Mouse (Mus musculus) testis, adult 10 weeks (tissue): Measurements from ENCODE around the gene Cdk16. TPM values are rescaled to one million over a fixed set of nuclear protein-coding genes. Genes with fewer than 3 reads are reported as not detected.

Experiments
- polyA plus RNA-seq: library from polyadenylated mRNA; stranded (reverse); fragments of 350-450 nt; fragmentation: Illumina TruSeq; extraction: RNeasy Lipid Tissue Mini Kit (QIAGEN cat#74804); gene quantifications from one replicate; pipeline ENCODE4 v1.2.3, GENCODE M21; 2014; ENCODE audit warnings: low read depth, low replicate concordance

Cdk16 gene
- polyA plus RNA-seq: 38.3 TPM

DNA sequence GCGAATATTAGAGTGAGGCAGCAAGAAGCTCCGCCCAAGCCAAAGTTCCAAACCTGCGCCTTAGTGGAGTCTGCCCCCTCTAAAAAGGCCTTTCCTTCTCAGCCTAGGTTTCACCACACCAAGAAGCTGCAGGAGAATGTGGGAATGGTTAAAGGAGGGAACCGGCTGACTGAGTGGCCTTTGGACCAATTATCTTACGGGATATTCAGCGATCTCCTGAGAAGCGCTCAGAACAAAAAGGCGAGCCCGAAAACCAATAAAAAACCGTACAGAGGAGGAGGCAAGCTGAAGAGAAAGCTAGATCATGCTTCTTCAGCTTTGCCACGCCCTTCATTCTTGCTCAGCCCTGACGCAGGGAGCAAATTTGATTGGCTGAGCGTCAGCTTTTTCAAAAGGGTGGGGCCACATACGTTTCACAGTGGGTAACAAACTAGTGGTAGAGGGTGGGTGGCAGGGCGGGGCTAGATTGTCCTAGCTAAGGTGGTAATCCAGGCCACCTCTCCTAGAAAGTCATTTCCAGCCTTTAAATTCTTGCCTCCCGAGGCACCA, at the start of gene Cdk16:
Gene Cdk16, plus strand, starts transcription at position 436 of the 549 bp plus-strand sequence.

DNA sequence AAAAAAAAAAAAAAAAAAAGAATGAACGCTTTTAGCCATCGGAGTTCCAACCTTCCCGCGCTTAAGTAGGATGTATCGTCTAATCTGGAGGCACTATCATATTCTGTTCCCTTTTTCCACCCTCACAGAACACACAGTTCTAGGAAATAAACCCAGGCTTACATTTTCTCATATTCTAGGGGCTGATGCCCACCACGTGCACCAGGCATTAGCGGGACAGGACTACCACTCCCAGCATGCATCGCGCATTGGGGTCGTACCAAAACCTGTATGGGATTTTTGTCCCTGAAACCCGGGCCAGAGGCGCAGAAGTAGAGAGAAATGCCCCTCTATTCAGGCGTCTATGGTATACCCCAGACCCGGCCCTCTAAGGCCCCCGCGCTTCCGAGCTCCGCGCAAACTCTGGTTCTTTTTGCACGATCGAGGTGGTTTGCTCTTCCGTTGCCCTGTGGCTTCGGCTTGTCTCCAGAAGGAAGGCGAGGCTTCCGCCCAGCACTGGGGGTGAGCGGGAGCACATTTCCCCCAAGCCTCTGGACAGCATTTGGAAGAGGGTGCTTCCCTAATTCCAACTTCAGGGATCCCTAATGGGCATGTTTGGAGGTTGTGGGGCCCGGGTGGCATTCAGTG, 29.6 kb upstream of the Cdk16 start, which contains the start of gene Uba1:
Gene Uba1, plus strand, starts transcription at position 301 of the 627 bp plus-strand sequence.

GRCm38 (mm10) chrX:20703741-20704290, 16.1 kb downstream of the Cdk16 start, which contains the start of gene Usp11:
Usp11 (plus strand) TSS chrX:20703906.

Other genes starting within 250 kb of the Cdk16 start
- 1.3 TPM for gene Rgn, start 138.2 kb upstream of the Cdk16 start, polyA plus RNA-seq
- gene Rbm10, start 70.5 kb upstream of the Cdk16 start, polyA plus RNA-seq: 2.1 TPM
- gene Ndufb11, start 70.3 kb upstream of the Cdk16 start, polyA plus RNA-seq: 5.7 TPM
- gene Uba1, start 29.6 kb upstream of the Cdk16 start, polyA plus RNA-seq: 71.2 TPM
- gene Usp11, start 16.0 kb downstream of the Cdk16 start, polyA plus RNA-seq: 2.5 TPM
- gene Araf, start 109.9 kb downstream of the Cdk16 start, polyA plus RNA-seq: 13.5 TPM
- 0.56 TPM for gene Timp1, start 182.2 kb downstream of the Cdk16 start, polyA plus RNA-seq
- gene Syn1, start 233.1 kb downstream of the Cdk16 start, polyA plus RNA-seq: 0.25 TPM
- 0.21 TPM for gene Cfp, start 243.6 kb downstream of the Cdk16 start, polyA plus RNA-seq